Mouse (Mus musculus): ENCODE data around the gene Aoah. TPM values are rescaled to one million over a fixed set of nuclear protein-coding genes. Genes with fewer than 3 reads are reported as not detected.

Gene Aoah
- polyA plus RNA-seq, 1 experiment from 2014 or later = 0.59 TPM

DNA sequence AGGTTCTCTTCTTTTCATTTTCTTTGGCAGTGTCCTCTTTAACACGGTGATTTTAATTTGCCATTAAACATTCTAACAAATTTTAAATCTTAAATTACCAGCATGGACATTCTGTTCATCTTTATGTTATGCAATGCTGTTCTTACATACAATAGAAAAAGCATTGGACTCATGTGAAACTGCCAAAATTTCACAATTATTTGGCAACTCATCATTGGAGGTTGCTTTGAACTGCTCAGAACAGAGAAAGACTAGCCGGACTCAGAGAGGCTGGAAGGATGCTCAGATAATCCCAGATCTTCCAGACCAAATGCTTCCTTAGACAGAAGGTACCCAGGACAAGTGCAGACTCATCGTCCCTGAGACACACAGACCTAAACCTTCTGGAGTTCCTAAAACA is 126.5 kb downstream of the Aoah start:
- ATAC-seq (ENCODE audit: low FRiP score, low read depth) = no peak
- Histone ChIP-seq H3K27me3 (no peaks in the 10 kb centered on the region), H3K27ac (no peak overlapping the region), H3K4me3 (no peak overlapping the region), H3K9me3 (no peaks in the 10 kb centered on the region), H3K4me2 (replicated peaks) (no peak overlapping the region), H3K4me1 (no peaks in the 10 kb centered on the region), H3K9ac (no peak overlapping the region), H3K36me3 (no peaks in the 10 kb centered on the region)
- WGBS = 91% methylated on average over 3 of the region's 3 CpGs

DNA sequence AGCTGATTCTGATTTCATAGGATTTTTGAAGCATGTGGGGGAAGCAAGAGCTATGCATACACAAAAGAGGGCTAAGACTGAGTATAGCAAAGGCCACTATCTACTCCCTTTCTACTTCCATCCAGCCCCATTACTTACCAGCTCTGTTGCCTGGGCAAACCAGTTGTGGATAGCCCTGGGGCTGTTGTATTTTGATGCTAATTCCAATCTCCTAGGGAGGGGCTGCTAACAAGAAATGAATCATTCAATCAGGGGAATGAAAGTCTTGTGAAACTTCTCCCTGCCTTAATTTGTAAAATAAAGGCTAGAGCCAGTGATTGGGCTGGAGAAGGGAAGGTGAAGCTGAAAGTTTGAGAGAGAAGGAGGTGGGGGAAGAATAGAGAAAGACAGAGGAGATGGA is 142.1 kb downstream of the Aoah start:
- no peaks in the 10 kb centered on the region for H3K4me1 ChIP-seq
- H3K9me3 ChIP-seq = no peaks in the 10 kb centered on the region
- H3K4me3 ChIP-seq = no peak overlapping the region
- H3K36me3 ChIP-seq = no peaks in the 10 kb centered on the region
- no peak for ATAC-seq (ENCODE audit: low FRiP score, low read depth)
- H3K4me2 ChIP-seq (replicated peaks) = no peak overlapping the region
- H3K27me3 ChIP-seq = no peaks in the 10 kb centered on the region
- H3K27ac ChIP-seq = no peak overlapping the region
- H3K9ac ChIP-seq = no peak overlapping the region

DNA sequence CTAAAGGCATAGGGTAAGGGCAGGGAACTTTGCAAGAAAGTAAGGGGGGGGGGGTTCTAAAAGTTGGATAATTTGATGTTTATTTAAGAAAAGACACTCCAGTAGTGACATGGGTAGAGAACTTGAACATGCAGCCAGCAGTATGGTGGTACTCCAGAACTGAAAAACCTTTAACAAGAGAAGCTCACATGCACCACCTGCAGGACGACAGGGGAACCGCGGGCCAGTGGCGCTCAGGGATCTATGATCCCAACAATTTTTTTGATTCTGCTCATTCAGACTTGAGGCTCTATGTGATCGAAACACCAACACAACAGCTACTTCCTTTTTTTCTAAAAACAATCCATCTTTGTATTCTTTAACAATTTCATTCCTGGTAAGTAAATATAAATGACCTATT is 143.5 kb downstream of the Aoah start:
- no peak overlapping the region for H3K4me3 ChIP-seq
- no peaks in the 10 kb centered on the region for H3K27me3 ChIP-seq
- WGBS = 34% methylated on average over 5 of the region's 5 CpGs
- H3K27ac ChIP-seq = no peak overlapping the region
- ATAC-seq (ENCODE audit: low FRiP score, low read depth) = no peak
- H3K9ac ChIP-seq = no peak overlapping the region
- no peak overlapping the region for H3K4me2 ChIP-seq (replicated peaks)
- H3K36me3 ChIP-seq = no peaks in the 10 kb centered on the region
- H3K4me1 ChIP-seq = no peaks in the 10 kb centered on the region
- no peaks in the 10 kb centered on the region for H3K9me3 ChIP-seq

DNA sequence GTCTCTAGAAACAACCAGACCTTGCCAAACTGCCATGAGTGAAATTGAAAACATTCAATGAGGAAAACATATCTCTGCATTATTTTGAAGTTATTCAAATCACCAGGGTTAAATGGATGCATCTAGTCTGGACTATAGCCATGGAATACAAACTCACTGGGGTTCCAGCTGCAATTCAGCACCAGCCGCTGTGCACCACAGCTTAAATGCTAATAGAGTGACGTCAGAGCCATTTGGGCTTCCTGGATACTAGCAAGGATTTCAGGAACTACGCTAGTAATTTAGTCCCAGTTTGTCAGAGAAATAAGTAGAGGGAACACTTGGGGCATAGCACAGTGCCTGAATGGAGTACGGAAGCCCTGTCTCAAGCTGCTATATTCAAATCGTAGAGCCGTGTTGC is 145.2 kb downstream of the Aoah start:
- no peaks in the 10 kb centered on the region for H3K4me1 ChIP-seq
- H3K4me2 ChIP-seq (replicated peaks) = no peak overlapping the region
- no peaks in the 10 kb centered on the region for H3K36me3 ChIP-seq
- ATAC-seq (ENCODE audit: low FRiP score, low read depth) = no peak
- WGBS = 73% methylated on average over 6 of the region's 6 CpGs
- H3K27ac ChIP-seq = no peak overlapping the region
- no peaks in the 10 kb centered on the region for H3K27me3 ChIP-seq
- no peak overlapping the region for H3K9ac ChIP-seq
- H3K4me3 ChIP-seq = no peak overlapping the region
- H3K9me3 ChIP-seq = no peaks in the 10 kb centered on the region

DNA sequence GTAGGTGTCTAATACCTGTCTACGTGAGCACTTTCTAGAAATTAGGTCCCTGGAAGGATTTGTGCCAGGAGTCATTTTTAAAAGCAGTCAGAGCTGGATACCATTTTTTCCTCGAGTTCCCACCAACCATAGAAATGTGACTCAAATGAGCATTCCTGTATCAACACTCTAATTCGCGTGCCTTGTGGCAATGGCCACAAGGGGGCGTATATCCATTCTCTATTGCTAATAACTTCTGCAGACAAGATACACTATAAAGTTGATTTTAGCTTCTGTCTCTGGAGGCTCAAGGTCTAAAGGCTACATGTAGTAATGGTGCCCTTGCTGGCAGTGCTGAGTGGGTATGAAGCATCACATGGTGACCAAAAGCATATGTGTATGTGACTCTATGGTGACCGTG is 146.5 kb downstream of the Aoah start:
- Histone ChIP-seq H3K27ac (no peak overlapping the region), H3K4me3 (no peak overlapping the region), H3K27me3 (no peaks in the 10 kb centered on the region), H3K36me3 (no peaks in the 10 kb centered on the region), H3K4me2 (replicated peaks) (no peak overlapping the region), H3K9ac (no peak overlapping the region), H3K4me1 (no peaks in the 10 kb centered on the region), H3K9me3 (no peaks in the 10 kb centered on the region)
- WGBS = 48% methylated on average over 6 of the region's 6 CpGs
- no peak for ATAC-seq (ENCODE audit: low FRiP score, low read depth)

DNA sequence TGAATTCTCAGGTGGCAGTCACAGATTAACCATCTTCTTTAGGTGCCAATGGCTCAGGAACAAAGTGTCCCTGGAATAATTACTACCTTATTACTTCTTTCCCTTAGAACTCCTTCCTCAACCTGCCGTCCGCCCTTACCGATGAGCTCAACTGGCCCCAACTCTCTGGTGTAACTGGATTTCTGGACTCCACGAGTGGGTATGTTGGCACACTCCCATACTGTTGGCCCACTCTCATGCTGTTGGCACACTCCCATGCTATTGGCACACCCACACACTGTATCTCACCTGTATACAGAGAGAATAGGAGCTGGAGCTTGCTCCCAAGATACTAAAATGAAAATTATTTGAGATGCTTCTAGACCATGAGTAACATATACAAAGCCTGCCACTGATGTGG is 147.8 kb downstream of the Aoah start:
- H3K9ac ChIP-seq = no peak overlapping the region
- WGBS = 91% methylated on average over 4 of the region's 4 CpGs
- no peak overlapping the region for H3K4me2 ChIP-seq (replicated peaks)
- no peak overlapping the region for H3K4me3 ChIP-seq
- H3K9me3 ChIP-seq = no peaks in the 10 kb centered on the region
- no peaks in the 10 kb centered on the region for H3K27me3 ChIP-seq
- no peak overlapping the region for H3K27ac ChIP-seq
- no peaks in the 10 kb centered on the region for H3K36me3 ChIP-seq
- H3K4me1 ChIP-seq = no peaks in the 10 kb centered on the region
- ATAC-seq (ENCODE audit: low FRiP score, low read depth) = no peak

DNA sequence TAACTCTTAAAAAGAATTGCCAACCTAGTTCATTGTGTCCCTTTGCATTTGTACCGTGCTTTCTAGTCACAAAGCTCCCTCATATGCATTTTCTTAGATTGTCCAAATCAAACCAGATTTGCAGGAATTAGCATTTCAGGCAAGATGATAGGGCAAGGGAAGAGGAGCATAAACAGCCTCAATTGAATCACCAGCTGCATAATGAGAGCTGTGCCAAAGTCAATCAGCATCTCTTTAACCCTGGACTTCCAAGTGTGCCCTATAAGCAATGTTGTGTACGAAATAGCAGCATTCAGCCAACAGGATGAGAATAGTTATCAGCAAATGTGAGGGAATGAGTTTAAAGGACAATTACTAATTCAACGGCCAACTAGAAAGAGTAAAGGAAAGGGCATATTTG is 169.2 kb downstream of the Aoah start:
- WGBS = 76% methylated on average over 3 of the region's 3 CpGs
- Histone ChIP-seq H3K27ac (no peak overlapping the region), H3K4me3 (no peak overlapping the region), H3K9ac (no peak overlapping the region), H3K9me3 (no peaks in the 10 kb centered on the region), H3K4me1 (no peaks in the 10 kb centered on the region), H3K4me2 (replicated peaks) (no peak overlapping the region), H3K36me3 (no peaks in the 10 kb centered on the region), H3K27me3 (no peaks in the 10 kb centered on the region)
- ATAC-seq (ENCODE audit: low FRiP score, low read depth) = no peak

DNA sequence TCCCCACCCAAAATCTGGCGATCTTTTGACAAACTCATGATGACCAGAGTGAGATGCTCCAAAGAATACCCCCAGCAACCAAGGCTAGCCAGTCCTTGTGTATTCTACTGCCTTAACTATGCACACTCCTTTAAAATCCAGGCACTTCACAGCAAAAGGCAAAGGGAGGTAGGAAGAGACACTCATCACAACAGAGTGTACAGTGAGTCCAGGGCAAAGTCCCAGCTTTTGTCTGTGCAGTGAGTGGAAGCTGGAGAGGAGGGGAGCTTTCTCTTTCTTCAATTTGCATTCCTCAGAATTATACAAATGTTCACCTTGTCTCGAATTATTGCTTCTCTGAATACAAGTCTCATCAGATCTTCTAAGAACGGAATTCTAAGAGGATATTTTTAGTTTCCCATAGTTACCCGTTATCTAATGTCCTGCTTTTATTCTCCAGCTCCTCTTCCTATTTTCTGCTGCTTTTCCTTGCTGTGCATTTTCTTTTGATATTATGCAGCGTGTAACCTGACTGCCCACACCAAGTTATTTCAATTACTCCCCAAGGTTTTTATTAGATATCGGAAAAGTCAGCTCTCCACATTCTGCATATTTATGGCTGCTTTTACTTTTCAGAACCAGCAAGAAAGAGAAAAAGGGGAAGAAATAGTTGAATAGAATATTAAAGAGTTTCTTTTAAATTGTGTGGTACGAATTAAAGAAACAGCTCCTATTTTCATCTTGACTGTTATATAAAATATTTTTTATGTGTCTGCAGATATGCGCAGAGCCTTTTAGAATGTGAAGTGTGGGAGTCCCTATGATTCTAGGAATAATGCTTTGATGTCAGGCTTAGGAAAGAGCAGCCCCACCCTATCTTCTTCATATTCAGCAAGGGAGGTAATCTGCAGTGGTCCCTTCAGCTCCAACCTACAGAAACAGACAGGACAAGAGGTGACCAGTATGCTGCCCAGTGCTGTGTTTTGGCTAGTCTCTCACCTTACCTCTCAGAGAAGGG is 187.6 kb downstream of the Aoah start:
- H3K9ac ChIP-seq = no peak overlapping the region
- no peaks in the 10 kb centered on the region for H3K36me3 ChIP-seq
- H3K27me3 ChIP-seq = no peaks in the 10 kb centered on the region
- no peak overlapping the region for H3K27ac ChIP-seq
- 84% methylated on average over 8 of the region's 8 CpGs for whole genome bisulfite sequencing
- ATAC-seq (ENCODE audit: low FRiP score, low read depth) = no peak
- H3K4me1 ChIP-seq = no peaks in the 10 kb centered on the region
- H3K9me3 ChIP-seq = no peaks in the 10 kb centered on the region
- no peak overlapping the region for H3K4me2 ChIP-seq (replicated peaks)
- no peak overlapping the region for H3K4me3 ChIP-seq

DNA sequence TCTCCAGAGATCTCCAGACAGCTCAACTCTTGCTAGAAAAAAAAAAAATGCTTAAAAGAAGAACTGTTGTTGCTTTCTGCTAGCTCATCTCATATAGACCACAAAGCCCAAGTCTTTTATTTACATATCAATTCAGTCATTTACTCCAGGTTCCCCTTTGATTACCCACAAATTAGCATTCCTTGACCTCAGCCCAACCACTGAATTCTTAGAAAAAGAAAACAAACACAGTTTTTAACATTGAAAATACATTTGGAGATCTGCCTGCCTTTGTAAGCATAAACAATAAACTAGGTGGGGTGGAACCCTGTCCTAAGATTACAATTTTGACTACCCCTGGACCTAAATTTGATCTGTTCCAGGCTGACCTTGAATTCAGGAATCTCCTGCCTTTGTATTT is 191.6 kb downstream of the Aoah start:
- no peaks in the 10 kb centered on the region for H3K4me1 ChIP-seq
- H3K9ac ChIP-seq = no peak overlapping the region
- no peak overlapping the region for H3K4me2 ChIP-seq (replicated peaks)
- H3K9me3 ChIP-seq = no peaks in the 10 kb centered on the region
- H3K4me3 ChIP-seq = no peak overlapping the region
- no peaks in the 10 kb centered on the region for H3K36me3 ChIP-seq
- no peaks in the 10 kb centered on the region for H3K27me3 ChIP-seq
- no peak for ATAC-seq (ENCODE audit: low FRiP score, low read depth)
- H3K27ac ChIP-seq = no peak overlapping the region

DNA sequence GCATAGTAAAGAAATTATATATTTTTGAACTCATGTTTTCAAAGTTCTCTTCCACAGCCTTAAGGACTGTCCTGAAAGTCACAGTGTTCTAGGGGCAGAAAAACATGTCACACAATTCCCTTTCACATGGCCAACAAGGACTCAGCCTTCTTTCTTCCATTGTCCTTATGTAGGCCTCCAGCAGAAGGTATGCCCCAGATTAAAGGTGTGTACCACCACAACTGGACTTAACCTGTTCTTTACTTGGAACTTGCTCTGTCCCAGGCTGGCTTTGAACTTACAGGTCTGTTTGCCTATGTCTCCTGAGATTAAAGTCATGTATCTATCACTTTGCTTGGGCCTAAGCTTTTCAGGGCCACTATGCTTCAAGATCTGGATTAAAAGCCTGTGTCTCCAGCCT is 192.0 kb downstream of the Aoah start:
- Histone ChIP-seq H3K4me3 (no peak overlapping the region), H3K27me3 (no peaks in the 10 kb centered on the region), H3K36me3 (no peaks in the 10 kb centered on the region), H3K9ac (no peak overlapping the region), H3K27ac (no peak overlapping the region), H3K4me1 (no peaks in the 10 kb centered on the region), H3K4me2 (replicated peaks) (no peak overlapping the region), H3K9me3 (no peaks in the 10 kb centered on the region)
- ATAC-seq (ENCODE audit: low FRiP score, low read depth) = no peak

DNA sequence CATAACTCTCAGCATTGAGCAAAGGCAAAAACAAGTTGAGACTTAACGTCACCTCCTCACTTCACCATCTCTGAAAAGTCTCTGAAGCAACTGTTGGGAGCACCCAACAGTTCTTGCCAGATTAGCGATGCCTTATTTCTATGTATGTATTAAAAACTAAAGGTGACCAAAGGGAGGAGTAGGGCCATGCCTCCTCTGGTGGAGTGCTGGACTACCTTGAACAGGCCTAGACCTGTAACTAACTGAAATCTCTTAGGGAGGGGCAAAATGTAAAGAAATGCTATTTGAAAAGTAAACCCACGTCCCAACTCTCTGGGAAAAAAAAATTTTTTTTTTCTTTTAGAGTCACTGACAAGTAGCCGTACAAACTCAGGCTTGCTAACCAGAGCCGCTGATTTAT is 211.3 kb downstream of the Aoah start:
- Histone ChIP-seq H3K9ac (no peak overlapping the region), H3K9me3 (no peaks in the 10 kb centered on the region), H3K4me1 (no peaks in the 10 kb centered on the region), H3K4me3 (no peak overlapping the region), H3K27me3 (no peaks in the 10 kb centered on the region), H3K27ac (no peak overlapping the region), H3K4me2 (replicated peaks) (no peak overlapping the region), H3K36me3 (no peaks in the 10 kb centered on the region)
- ATAC-seq (ENCODE audit: low FRiP score, low read depth) = no peak
- WGBS = 86% methylated on average over 5 of the region's 5 CpGs

DNA sequence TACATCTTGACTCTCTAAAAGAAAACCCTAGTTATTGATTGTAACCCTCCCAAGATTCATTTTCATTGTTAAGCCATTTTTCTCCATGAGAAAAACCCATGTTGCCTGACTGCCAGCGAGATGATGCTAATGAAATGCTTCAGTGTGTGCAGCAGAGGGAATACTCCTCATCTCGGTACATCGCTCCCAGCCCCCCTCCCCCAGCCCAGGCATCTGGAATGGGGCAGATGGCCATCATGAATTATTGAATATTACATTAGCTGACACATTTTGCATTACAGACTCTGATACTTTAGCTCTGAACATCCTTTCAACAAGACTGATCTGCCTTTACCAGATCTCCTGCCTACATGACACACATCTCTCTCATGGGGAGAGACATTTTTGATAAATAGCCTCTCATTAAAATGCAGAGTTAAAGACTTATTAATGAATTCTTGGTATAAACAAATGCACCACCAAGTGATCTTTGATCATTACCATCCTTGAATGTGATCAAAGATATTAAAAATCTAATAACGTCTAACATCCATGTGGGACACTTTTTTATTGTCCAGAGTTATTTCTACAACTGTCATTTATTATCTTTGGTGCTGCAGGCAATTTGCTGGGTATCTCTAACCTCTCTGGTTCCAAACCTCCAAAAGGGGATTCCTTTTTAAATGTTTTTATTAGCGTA is 211.9 kb downstream of the Aoah start:
- Histone ChIP-seq H3K27ac (no peak overlapping the region), H3K4me3 (no peak overlapping the region), H3K36me3 (no peaks in the 10 kb centered on the region), H3K4me1 (no peaks in the 10 kb centered on the region), H3K27me3 (no peaks in the 10 kb centered on the region), H3K9me3 (no peaks in the 10 kb centered on the region), H3K9ac (no peak overlapping the region), H3K4me2 (replicated peaks) (no peak overlapping the region)
- WGBS = 80% methylated on average over 5 of the region's 5 CpGs
- no peak for ATAC-seq (ENCODE audit: low FRiP score, low read depth)

DNA sequence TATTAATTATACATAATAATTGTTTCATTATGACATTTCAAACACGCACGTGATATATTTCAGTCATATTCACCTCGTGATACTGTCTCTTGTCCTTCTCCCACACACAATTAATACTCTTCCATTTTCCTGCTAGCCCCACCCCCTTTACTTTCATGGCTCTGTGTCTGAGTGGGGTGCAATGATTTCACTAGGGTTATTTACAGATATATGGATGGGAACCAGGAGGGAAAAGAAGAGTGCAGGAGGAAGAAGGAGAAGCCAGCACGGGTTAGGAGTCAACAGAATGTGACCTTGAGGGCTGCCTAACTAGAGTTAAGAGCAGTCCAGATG is 212.4 kb downstream of the Aoah start:
- Histone ChIP-seq H3K27ac (no peak overlapping the region), H3K36me3 (no peaks in the 10 kb centered on the region), H3K27me3 (no peaks in the 10 kb centered on the region), H3K4me3 (no peak overlapping the region), H3K4me2 (replicated peaks) (no peak overlapping the region), H3K9ac (no peak overlapping the region), H3K9me3 (no peaks in the 10 kb centered on the region), H3K4me1 (no peaks in the 10 kb centered on the region)
- WGBS = 82% methylated on average over 4 of the region's 4 CpGs
- ATAC-seq (ENCODE audit: low FRiP score, low read depth) = no peak

Measured in limb, embryonic 13.5 days (tissue).